Mouse (Mus musculus) right cerebral cortex, postnatal 4 days (tissue): ENCODE measurements around the gene Xirp1.

Experiments
- DNase-seq: peaks from one replicate; pipeline ENCODE4 v3.0.0-alpha.2; 2022

Xirp1 gene

GRCm38 (mm10) chr9:119983585-119984535 is 39.5 kb downstream of the Xirp1 start:
- peak; percentile 75 for DNase-seq

GRCm38 (mm10) chr9:119982956-119983551 is 40.3 kb downstream of the Xirp1 start:
- no peak for DNase-seq

GRCm38 (mm10) chr9:119982241-119982811 is 41.1 kb downstream of the Xirp1 start:
- peak; percentile 54 for DNase-seq

GRCm38 (mm10) chr9:119981183-119982179 is 41.9 kb downstream of the Xirp1 start:
- no peak for DNase-seq

- no peak for DNase-seq
Observed at GRCm38 (mm10) chr9:119980770-119981182, 42.6 kb downstream of the Xirp1 start.

- no peak for DNase-seq
Observed at GRCm38 (mm10) chr9:119979749-119980148, 43.6 kb downstream of the Xirp1 start.

GRCm38 (mm10) chr9:119978811-119979441 is 44.5 kb downstream of the Xirp1 start:
- DNase-seq, result no peak

- DNase-seq, result no peak
Observed at GRCm38 (mm10) chr9:119978151-119978810, 45.1 kb downstream of the Xirp1 start.

GRCm38 (mm10) chr9:119977557-119978060 is 45.8 kb downstream of the Xirp1 start:
- DNase-seq, result no peak

GRCm38 (mm10) chr9:119976704-119977556 is 46.5 kb downstream of the Xirp1 start:
- DNase-seq, result no peak

GRCm38 (mm10) chr9:119975286-119975685 is 48.1 kb downstream of the Xirp1 start:
- DNase-seq, result no peak

GRCm38 (mm10) chr9:119974609-119975008 is 48.8 kb downstream of the Xirp1 start:
- DNase-seq, result no peak

- no peak for DNase-seq
Observed at GRCm38 (mm10) chr9:119973869-119974520, 49.4 kb downstream of the Xirp1 start.

GRCm38 (mm10) chr9:119973281-119973680 is 50.1 kb downstream of the Xirp1 start:
- no peak for DNase-seq

GRCm38 (mm10) chr9:119972582-119972981 is 50.8 kb downstream of the Xirp1 start:
- no peak for DNase-seq

- no peak for DNase-seq
Observed at GRCm38 (mm10) chr9:119972166-119972565, 51.2 kb downstream of the Xirp1 start.

GRCm38 (mm10) chr9:119970763-119971656 is 52.4 kb downstream of the Xirp1 start:
- DNase-seq, result peak; percentile 76

GRCm38 (mm10) chr9:119970221-119970620 is 53.2 kb downstream of the Xirp1 start:
- DNase-seq, result peak; percentile 60
